Mouse (Mus musculus) ovary, postnatal 36 days (tissue): ENCODE data around the gene Phrf1.
"Not testable (repeated sequence)": the region's sequence is repeated elsewhere in the genome, so short reads cannot be mapped to it uniquely, and the experiment has no call there.

Source experiments
- DNase-seq: peaks from one replicate; pipeline ENCODE4 v3.0.0; 2022; ENCODE audit warnings: low spot score, mixed read lengths

Gene Phrf1

DNA sequence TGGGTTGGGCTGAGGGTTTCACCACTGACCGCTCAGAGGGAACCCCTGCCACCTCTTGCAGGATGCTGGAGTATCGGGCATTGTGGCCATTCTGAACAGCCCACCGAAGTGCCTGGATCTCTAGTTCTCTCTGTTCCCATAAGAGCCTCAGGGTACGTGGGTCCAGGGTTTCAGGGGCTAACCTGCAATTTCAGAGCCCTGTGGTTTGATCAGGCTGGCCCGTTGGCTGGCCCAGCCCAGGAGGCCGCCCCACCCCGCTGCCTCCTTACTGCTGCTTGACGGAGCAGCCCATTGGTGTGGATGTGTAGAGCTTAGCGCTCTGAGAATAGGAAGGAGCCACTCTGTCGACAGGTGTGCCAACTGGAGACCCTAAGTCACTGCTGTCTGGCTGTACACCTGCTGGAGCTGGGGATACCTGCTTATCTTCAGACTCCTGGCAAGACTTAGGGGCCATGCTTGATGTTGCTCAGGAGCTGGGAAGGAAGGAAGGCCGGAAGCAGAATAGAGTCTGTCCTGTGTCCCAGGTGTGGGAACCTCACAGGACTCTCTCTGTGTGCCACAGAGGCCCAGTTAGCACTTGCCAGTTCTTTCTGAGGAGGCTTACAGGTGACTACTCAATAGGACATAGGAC lies 14.9 kb upstream of the Phrf1 start, which contains the start of gene Lmntd2:
TSS of gene Lmntd2 (minus strand) at position 476 of the 631 bp plus-strand sequence.
- no peak for DNase-seq

DNA sequence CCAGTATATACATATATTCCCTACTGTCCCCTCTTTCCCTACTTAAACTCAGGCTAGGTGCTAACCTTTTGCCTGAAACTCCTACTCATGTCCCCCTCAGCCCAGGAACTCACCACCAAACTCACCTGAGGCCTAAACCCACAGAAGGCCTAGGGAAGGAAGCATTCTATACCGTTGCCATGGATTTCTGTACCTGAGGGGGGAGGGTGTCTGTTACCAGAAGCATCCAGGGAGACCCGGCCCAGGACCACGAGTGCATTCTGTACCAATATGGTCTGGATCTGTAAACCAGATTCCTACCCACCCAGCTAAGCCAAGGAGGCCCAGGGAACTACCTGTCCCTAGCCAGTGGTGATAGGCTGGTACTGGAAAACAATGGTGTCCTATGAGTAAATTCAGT lies 14.3 kb upstream of the Phrf1 start:
- no peak for DNase-seq

DNA sequence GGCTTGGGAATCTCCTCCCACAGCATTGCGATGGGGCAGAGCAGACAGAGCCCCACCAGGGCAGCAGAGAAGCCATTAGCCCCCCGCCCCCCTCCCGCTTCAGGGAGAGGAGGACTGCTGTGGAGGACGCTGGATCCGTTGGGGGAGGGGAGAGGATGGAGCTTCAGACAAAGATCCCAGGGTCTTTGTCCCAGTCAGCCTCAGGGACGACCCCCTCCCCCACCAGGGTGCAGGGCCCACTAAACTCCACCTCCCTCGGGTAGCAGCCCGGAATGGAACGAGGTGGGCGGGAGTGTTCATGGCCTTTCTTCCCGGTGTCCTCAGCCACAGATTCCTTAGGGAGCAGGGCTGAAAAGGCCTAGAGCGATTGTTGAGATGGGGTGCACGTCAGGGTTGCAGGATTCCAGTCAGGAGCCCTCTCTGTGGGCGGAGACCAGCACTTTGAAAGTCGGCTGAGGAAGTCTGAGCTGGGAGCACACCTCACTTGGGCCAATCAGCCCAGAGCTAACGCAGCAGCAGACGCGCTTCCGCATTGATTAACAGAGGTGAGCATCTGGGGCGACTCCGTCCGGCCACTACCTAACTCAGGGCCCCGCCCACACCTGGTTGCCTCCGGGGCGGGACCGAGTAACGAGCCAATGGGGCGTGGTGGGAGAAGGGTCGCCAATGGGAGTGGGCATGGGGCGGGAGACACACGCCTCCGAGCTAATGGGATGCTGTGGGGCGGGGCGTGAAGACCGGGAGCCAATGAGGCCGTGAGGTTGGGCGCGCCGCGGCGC lies 13.3 kb upstream of the Phrf1 start, which contains the start of gene Rassf7:
TSS of gene Rassf7 (plus strand) at position 760 of the 779 bp plus-strand sequence.
- peak; percentile 92 for DNase-seq

DNA sequence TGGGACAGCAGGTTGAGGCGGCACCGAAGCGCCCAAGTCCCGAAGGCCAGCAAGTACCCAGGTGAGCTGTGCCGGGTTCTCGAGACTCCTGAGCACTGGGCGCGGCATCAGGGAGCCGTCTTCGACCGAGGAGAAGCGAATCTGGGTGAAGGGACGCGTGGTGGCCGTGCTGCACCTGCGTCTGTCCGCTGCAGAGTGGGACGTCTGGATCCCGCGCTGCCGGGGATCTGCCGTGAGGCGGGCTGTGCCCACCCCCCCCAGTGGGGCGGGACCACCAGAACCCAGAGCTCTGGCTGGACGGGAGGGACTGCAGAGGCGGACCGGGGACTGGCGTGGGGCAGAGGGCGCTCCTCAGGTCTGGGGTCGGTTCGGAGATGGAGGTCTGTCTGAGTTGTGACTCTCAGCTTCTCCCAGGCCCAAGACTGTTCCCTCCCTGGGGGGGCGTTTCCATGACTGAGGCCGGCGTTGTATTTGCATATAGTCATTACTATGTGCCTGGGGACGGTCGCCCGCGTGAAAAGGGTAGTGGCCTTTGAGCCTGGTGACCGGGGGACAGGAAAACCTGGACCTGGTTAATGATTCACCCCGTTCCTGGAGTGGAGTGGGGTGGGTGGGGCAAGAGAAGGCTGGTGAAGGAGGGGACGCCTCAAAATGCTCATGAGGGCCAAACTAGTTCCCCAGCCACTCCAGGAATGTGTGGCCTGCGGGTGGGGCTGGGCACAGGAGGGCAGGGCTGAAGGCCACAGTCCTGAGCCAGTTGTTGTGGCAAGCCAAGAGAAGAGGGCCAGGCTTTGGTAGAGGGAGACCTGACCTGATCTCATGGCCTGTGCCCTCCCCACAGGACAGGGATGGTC lies 12.5 kb upstream of the Phrf1 start:
- peak; percentile 47 for DNase-seq

DNA sequence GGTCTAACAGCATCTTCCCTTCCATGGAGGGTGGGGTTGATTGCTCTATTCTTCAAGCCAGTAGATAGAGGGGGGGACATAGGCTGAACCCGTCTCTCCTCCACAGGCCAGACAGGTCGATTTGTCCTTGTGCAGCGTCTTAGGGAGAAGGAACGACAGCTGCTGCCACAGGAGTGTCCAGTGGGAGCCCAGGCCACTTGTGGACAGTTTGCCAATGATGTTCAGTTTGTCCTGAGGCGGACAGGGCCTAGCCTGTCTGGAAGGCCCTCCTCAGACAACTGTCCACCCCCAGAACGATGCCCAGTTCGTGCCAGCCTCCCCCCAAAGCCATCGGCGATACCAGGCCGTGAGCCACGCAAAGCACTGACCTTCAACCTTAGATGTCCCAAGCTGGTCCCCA lies 11.7 kb upstream of the Phrf1 start:
- DNase-seq, result no peak

DNA sequence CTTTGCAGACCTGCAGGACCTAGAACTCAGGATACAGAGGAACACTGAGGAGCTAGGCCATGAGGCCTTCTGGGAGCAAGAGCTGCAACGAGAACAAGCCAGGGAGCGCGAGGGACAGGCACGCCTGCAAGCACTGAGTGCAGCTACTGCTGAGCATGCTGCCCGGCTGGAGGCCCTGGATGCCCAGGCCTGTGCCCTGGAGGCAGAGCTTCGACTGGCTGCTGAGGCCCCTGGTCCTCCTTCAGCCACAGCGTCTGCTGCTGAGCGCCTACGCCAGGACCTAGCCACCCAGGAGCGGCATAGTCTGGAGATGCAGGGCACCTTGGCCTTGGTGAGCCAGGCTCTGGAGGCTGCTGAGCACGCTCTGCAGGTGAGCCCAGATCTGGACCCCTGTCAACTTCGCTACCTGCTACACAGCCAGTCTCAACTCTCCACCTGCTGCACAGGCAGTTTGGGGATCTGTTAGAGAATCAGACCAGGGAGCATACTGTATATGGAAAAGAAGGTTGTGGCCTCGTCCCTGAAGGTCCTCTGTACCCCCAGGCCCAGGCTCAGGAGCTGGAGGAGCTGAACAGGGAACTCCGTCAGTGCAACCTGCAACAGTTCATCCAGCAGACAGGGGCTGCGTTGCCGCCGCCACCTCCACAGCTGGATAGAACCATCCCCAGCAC lies 11.1 kb upstream of the Phrf1 start:
- no peak for DNase-seq

DNA sequence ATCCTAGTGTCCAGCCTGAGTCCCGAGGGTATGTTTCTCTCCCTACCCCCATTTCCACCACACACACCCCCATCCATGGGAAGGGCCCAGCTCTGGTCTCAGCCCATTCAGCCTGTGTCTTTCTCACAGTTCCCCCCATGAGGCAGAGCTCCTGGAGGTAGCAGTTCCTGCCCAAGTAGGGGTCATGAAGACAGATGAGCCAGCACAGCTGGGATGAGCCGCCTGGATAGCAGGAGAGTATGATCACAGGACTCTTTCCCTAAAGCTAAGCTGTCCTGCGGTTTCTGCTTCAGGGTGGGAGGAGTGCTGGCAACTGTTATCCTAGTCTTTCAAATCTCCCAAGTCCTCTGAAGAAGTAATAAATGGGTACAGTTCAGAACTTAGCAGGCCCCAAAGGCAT lies 10.4 kb upstream of the Phrf1 start:
- DNase-seq, result no peak

DNA sequence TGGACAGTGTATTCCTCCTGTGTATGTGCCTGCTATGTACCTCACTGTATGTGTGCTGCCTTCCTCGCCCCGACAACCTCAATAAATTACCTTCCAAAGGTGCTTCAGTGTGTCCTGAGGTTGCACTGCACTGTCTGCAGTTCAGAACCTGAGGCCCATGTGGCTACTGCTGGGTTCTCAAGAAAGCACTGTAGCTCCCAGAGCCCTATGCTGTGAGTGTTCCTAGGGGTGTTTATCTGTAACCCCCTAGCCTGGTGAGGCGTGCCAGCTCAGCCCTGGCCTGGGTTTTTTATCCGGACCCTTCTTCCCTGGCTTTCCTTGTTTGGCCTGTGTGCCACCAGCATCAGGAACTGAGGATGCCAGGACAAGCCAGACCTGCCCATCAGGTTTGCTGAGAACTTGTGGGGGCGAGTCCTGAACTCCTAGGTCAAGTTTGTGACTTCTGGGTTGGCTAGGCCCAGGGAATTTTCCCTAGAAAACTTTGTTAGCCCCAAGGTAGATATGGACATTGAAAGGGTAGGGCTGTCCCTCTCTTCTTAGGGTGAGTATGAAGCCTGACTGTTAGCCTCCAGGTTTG lies 9.9 kb upstream of the Phrf1 start:
- no peak for DNase-seq

DNA sequence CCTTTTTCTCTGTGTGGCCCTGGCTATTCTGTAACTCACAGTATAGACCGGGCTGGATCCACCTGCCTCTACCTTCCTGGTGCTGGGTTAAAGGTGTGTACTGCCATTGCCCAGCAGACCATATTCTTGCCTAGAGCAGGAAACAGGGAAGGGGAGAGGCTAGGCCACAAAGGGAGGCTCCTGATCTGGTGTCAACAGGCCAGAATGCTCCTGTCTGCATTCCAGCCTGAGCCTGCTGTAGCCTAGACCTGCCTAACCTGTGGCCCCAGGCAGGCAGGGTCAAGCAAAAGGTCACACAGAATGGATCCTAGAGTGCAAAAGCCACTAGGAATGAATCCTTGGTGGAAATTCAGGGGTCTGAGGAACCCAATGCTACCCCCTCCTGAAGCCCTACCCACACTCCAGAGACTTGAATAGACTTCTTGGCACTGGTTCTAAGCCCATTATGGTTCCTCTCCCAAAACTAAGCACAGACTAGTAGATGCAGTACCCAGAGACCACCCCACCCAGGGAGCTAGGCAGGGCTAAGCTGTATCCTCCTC lies 9.0 kb upstream of the Phrf1 start:
- no peak for DNase-seq

DNA sequence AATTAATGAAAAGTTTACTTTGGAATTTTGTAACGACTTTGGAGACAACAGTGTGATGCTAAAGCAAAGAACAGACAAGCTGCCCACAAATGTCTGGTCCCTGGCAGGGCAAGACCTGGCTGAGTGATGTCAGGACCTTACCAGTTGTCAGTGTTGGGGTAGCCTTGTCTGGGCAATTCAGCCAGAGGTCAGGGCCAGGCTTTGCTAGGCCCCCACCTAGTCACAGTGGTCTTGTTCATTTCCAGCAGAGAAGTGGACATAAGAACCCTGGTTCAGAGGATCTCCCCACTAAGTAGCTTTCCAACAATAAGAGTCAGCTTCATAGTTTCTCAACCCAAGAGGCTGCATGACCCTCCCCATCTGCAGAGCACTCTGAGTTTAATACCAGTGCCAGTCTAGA lies 8.2 kb upstream of the Phrf1 start:
- DNase-seq, result no peak

DNA sequence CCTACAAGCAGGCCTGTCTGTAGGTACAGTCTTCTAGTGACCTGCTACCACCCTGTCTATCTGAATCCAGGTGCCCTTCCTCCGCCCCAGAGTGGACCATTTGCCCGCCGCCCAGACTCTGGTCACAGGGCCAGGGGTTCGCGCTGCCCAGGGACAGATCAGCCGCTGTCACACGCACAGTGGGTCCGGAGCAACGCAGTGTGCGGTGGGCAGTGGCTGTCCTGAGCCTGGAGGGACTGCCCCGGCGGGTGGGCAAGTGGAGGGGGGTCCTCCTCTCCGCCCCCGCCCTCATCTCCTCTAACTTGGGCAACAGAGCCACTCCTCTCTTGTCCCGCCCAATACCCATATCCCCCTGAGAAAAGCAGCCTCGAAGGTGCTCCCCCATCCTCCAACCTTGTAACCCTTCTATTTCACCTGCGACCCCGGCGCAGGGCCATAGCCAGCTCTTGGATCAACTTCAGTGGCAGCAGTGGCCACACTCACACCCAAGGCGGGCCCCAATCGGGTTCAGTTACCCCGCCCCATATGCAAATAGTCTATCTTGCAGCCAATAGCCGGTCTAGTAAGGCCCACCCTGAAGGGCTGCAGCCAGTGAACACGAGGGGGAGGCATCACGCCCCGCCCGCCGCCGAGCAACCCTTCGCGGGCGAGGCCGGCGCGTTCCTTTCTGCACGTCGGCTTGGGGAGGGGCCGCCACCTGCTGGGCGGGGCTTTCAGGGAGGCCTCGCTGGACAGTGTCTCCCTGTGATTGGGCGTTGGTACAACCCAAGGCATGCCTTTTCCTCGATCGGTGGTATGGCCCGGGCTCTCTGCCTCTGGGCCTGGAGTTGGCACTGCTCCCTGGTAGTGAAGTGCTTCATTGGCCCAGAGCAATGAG lies 7.1 kb upstream of the Phrf1 start:
- DNase-seq, result peak; percentile 99

DNA sequence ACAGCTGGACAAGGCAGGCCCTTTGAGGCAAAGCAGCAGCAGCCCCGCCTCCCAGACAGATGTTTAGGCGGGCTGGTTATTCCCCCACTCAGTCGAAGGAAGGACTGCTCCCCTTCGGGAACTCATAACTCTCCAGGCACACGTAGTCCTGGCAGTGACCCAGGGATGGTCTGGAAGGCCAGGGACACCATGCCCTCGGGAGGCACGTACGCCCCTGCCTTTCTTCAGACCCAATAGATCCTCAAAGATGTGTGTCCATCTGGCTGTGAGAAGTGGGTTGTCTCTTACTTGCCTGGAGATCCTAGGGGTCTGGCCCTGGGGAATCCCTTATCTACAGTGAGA lies 6.5 kb upstream of the Phrf1 start:
- no peak for DNase-seq

DNA sequence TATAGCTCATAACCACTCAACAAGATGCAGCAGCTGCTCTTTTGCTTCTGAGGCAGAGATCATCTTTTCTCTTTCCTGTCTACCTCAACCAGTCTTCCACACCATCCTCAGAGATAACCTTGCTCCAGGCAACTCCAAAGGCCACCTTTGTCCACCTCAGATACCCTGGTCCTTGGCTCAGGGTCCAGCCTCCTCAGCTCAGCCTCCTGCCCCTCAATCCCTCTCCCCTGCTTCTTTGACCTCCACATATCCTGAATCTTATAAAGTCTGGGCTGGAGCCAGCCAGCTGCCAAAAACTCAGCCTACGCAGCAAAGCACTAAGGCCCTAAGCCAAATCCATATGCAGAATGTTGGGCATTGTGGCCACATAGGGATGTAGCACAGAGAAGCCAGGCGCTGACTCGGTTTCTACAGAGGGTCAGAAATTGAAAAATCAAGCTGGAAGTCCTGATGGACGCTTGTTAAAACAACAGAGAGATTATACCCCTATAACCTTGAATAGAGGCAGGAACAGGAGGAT lies 5.8 kb upstream of the Phrf1 start:
- no peak for DNase-seq

DNA sequence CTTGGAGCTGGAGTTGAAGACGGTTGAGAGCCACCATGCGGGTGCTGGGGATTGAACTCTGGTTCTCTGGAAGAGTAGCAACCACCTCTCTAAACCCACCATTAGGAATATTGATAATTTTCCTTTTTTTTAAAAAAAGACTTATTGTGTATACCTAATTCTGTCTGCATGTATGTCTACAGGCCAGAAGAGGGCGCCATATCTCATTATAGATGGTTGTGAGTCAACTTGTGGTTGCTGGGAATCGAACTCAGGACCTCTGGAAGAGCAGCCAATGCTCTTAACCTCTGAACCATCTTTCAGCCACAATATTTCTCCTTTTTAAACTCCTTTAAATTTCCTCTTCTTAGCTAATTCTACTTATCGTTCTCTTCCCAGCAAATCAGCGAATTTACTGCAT lies 2.0 kb upstream of the Phrf1 start:
- no peak for DNase-seq

DNA sequence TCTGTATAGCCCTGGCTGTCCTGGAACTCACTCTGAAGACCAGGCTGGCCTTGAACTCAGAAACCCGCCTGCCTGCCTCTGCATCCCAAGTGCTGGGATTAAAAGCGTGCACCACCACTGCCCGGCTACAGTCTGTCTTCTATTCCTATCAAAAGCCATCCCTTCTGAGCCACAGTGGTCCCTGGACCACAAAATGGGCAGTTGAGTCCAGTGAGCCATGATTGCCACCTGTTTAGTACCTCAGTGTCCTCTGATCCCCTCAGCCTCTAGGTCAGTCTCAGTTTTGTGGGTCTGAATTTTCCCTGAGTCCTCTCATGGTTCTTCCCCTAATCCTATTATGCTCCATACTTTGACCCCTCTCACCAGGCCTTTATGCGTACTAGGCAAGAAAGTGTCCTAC lies 788 bp upstream of the Phrf1 start:
- DNase-seq, result no peak

DNA sequence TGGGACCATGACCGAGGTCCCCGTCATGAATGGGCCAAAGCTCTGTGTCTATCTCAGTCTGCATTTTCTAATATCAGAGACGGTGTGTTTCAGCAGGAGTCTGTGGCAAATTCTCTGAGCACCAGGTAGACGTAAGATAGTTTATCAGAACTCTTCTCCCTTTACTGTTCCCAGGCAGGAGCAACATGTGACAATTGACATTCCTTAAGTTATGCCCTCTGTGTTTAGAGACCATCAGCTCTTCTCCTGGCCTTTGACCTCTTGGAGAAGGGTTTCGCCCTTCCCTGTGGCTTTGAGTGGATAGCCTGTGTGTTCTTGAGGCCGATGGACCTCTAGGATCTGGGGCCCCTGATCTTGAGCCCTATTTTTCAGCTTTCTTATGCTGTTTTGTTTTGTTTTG lies 1.1 kb downstream of the Phrf1 start:
- no peak for DNase-seq

DNA sequence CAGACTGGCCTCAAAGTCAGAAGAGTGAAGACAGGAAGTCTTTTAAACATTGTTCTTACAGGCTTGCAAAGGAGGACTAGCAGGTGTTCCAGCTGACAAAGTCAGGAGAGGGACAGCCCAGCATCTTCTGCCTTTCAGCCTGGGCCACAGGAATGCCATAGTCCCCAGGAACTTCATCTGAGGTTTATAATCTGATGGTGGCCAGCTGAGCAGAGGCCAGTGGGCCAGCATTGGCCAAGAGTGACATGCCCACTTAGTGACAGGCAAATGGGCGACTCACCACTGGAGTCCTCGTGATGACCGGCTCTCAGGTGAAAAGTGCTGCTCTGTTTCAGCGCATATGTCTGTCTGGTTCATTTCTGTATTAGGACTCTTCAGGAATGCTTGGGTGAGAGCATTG lies 2.0 kb downstream of the Phrf1 start:
- no peak for DNase-seq

DNA sequence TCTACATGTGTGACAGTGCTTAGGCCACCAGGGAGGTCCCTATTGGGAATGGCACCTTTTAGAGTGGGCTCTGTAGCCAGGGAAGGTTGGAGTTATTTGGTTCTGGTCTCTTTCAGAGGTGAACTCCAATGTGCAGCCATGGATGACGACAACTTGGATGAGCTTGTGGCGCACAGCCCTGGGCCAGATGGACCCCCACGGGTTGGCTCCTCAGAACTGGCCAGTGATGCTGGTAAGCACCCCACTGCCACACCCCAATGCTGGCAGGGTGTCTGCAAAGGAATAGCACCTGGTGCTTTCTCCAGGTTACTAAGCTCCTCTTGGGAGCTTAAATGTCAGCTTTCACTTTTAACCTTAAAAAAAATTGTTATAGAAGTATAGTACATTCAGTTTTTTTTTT lies 2.5 kb downstream of the Phrf1 start:
- DNase-seq, result no peak

DNA sequence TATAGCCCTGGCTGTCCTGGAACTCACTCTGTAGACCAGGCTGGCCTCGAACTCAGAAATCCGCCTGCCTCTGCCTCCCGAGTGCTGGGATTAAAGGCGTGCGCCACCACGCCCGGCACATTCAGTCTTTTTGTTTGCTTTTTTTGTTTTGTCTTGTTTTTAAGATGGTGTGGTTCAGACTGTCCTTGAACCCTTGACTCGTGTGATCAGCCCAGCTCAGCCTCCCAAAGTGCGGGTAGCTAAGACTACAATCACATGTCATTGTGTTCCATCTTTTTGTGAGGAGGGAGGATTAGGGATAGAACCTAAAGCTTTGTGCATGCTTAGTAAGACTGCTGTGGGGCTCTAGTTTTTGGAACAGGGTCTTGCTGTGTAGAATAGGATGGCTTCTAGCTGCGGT lies 3.0 kb downstream of the Phrf1 start:
- DNase-seq, result no peak

DNA sequence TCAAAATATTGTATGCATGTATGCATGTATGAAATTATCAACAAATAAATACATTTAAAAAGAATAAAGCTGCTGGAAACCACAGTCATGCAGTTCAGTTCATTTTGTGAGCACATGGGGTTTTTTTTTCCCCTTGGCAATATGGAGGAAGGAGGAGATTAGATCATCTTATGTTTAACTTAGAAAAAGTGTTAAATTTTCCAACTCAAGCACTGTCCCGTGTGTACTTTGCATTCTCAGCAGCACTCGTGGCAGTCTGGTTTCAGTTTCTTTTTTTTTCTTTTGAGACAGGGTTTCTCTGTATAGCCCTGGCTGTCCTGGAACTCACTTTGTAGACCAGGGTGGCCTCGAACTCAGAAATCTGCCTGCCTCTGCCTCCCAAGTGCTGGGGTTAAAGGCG lies 21.9 kb downstream of the Phrf1 start:
- not testable (repeated sequence) for DNase-seq
